Mouse (Mus musculus): ENCODE data around the gene Gpatch8.
A peak's percentile ranks its signal among the peaks of the same experiment; 100 is the strongest.

Gpatch8 gene

DNA sequence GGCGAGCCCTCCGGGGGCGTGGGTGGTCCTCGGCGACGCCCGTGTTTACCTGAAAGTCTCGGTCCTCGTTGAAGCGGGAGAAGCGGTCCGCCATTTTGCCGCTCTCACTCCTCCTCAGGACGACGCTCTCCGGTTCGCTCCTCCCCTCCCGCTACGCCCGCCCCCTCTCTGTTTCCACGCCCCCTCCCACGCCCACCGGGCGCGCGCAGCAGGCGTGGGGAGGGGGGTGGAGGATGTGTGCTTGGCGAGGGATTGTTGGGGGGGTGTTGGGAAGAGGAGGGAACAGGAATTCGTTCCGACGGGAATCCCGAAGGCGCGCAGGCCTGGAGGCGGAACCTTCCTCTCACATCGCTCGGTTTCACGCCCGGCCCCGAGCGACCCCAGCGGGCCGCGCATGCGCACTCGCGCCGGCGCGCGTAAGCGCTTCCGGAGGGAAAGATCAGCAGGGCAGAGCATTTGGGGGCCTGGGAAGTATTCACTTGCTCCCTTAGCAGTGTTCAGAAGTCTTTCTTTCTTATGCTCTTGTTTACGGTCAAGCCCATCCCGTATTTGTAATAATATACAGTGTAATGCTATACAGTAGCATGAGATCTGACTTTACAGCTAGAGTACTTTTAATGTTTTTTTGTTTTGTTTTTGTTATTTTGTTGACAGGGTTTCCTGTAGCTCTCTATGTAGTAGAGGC lies at the start of gene Gpatch8:
Gpatch8 (minus strand) TSS at position 362 of the 685 bp plus-strand sequence.
- peak; percentile 96 for DNase-seq

DNA sequence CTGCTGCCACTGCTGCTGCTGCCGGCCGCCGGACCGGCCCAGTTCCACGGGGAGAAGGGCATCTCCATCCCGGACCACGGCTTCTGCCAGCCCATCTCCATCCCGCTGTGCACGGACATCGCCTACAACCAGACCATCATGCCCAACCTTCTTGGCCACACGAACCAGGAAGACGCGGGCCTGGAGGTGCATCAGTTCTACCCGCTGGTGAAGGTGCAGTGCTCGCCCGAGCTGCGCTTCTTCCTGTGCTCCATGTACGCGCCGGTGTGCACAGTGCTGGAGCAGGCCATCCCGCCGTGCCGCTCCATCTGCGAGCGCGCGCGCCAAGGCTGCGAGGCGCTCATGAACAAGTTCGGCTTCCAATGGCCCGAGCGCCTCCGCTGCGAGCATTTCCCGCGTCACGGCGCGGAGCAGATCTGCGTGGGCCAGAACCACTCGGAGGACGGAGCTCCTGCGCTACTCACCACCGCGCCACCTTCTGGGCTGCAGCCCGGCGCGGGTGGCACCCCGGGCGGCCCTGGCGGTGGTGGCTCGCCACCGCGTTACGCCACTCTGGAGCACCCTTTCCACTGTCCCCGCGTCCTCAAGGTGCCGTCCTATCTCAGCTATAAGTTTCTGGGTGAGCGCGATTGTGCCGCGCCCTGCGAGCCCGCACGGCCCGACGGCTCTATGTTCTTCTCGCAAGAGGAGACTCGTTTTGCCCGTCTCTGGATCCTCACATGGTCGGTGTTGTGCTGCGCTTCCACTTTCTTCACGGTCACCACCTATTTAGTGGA lies 48.8 kb upstream of the Gpatch8 start:
- DNase-seq: peak; percentile 73 to 78

GRCm38 (mm10) chr11:102604010-102604584 lies 47.9 kb upstream of the Gpatch8 start, which contains the start of gene Fzd2:
TSS of gene Fzd2 (plus strand) at chr11:102604396.
- DNase-seq: peak; percentile 88

GRCm38 (mm10) chr11:102603496-102603850 lies 47.3 kb upstream of the Gpatch8 start:
- DNase-seq: peak; percentile 55 to 57

DNA sequence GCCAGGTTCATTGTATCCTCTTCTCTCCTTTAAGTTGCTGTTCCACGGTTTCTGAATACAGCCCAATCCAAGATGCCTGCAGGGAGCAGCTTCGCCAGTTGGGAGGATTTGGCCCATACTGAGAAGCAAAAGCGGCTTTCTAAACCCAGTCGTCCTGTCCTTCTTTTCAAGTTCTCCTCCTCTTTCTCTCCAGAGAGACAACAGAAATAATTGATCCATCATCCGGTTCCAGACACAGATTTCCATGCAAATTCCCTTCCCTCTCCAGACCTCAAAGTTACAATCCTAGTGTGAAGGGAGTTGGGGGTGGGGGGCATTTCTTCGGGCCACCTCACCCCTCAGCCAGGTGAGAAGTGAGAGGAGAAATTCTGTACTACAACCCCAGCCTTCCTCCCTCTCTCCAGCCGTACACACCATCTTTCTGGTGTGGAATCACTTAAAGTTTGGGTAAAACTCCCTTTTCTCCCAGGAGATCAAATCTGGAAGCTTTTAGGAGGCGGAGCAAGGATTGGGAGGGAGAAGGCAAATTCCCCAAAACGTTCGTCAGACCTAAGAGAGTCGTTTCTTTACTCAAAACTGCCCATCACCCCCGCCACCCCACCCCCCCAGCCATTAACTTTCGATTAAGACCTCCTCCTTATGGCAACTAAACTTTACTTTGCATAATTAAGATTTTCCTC lies 46.8 kb upstream of the Gpatch8 start:
- no peak for DNase-seq

DNA sequence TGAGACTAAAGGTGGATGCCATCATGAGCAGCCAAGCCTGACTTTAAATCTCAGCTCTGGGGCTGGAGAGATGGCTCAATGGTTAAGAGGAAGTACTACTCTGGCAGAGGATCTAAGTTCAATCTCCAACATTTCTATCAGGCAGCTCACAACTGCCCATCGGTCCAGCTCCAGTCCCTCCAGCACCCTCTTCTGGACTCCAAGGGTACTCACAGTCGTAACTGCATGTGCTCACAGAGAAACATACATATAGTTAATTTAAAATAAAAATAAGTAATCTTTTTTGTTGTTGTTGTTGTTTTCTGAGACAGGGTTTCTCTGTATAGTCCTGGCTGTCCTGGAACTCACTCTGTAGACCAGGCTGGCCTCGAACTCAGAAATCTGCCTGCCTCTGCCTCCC lies 43.7 kb upstream of the Gpatch8 start:
- no peak for DNase-seq

DNA sequence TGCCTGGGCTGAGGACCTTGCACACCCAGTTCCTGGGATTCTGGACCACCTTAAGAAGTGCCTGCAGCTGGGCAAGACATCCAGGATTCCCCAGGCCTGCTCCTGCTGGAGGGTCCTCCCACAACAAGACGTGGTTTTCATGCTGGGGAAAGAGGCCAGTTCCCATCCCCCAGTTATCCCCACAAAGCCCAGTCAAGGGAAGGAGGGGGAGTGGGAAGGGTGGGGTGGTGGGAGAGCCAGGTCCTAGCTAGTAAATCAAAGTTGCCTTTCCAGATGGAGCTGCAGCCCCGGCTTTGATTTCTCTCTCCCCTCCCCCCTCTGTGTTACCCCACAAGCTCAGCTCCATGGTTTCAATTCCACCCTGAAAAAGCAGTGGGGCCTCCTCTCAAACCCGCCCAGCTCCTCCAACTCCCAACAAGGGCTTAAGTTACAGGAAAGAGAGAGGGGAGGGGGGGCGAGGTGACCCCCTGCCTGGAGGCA lies 39.2 kb upstream of the Gpatch8 start:
- no peak for DNase-seq

DNA sequence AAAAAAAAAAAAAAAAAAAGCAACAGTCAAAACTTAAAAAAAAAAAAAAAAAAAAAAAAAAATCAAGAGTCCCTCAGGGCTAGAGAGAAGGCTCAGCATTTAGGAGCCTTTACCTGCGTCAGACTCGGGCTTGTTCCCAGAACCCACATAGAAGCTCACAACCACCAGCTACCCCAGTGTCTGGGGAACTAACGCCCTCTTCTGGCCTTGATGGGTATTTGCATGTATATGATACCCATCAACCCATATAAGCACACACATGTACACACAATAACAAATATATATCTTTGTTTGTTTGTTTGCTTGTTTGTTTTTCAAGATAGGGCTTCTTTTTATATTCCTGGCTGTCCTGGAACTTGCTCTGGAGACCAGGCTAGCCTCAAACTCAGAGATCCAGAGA lies 31.4 kb upstream of the Gpatch8 start:
- DNase-seq: no peak

GRCm38 (mm10) chr11:102586445-102587130 lies 30.4 kb upstream of the Gpatch8 start:
- DNase-seq: no peak

DNA sequence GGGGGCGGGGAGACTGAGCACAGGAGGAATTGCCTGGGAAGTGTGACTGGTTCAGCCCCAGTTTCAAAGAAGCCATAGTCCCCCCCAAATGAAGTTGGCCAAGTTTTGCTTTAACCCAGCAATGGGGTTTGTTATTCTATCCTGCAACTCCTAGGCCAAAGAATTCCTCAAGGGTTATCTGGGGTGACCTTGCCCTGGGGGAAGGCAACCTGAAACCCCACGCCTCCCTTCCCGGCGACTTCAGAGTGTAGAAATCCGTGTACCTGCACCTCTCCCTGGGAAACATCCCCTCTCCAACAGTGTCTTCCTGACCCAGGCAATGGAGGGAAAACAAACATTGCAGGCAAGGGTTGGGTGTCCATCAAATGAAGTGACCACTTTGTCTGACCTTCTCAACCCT lies 26.5 kb upstream of the Gpatch8 start:
- no peak for DNase-seq

DNA sequence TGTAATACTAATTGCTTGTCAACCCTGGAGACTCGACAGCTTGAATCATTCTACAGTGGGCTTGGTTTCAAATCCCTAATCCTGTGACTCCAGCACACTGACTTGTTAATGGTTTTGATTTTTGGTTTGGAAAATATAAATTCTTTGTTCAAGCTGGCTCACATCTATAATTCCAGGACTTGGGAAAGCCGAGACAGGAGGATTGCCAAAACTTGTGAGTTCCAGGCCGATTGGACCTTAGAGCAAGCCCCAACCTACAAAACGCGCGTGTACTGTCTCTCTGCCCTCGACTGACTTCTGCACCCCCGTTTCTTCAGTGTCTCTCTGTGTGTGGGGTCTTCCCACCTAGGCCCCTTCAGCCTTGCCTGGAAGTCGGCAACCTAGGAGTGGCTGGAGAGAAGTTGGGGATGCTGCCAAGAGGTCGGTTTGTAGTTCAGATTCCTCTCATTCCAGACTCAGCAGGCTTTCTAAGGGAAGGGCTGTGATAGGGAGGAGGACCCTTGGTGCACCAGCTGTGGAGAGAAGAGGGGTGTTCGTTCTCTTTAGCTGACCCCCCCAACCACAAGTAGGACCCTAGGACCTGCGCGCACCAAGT lies 25.9 kb upstream of the Gpatch8 start:
- peak; percentile 22 to 29 for DNase-seq

- DNase-seq: peak; percentile 59 to 75
Measured at GRCm38 (mm10) chr11:102581281-102582015, 25.3 kb upstream of the Gpatch8 start.

DNA sequence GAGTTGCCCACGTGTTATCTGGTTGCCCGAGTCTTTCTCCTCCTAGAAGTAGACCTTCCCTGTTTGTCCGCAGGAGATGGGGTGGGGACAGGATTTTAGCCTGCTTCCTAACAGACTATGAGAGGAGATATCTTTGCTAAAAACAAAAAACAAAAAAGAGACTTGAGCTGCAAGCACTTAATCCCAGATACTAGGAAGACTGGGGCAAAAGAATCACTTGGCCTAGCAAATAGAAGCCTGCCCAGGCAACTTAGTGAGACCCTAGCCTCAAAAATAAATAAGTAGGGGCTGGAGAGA lies 23.8 kb upstream of the Gpatch8 start:
- no peak for DNase-seq

- peak in 1 of 2 experiments; percentile 13 for DNase-seq
Measured at GRCm38 (mm10) chr11:102579165-102580033, 23.2 kb upstream of the Gpatch8 start, which contains the start of gene Gm11627. TSS of gene Gm11627 (minus strand) at chr11:102579461.

DNA sequence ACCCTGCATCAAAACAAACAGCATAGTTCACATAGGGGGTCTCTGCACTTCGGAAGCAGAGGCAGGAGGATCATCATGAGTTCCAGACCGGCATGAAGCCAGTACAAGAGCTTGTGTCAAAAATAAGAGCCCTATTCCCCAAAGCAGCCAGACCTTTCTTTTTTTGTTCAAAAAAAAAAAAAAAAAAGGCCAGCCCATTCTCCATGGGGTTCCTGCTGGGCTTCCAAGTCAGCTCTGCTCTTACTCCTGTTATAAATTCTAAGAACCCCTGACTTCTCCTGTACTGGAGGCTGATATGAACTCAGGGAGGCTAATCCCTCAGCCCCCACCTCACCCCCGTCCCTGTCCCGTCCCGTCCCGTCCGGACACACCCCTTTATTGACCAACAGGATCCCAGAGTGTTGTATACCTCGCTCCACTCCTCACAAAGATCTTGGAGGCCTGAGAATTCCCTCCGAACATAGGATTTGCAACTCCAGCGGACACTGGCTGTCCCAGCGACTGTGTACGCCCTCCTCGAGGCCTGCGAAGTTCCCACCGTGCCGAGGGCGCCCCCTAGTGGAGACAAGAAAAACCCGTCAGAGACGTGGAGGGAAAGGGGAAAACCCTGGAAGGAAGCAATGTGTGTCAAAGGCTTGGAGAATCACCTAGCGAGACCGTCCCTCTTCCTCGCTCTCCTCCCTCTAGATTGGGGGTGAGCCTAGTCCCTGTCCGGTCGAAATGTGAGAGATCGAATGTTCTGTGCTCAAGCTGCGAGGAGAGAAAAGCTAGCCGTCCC lies 22.3 kb upstream of the Gpatch8 start:
- peak; percentile 70 to 84 for DNase-seq

GRCm38 (mm10) chr11:102576050-102576754 lies 20.0 kb upstream of the Gpatch8 start:
- DNase-seq: no peak

- DNase-seq: no peak
Measured at GRCm38 (mm10) chr11:102575034-102575433, 18.8 kb upstream of the Gpatch8 start.

DNA sequence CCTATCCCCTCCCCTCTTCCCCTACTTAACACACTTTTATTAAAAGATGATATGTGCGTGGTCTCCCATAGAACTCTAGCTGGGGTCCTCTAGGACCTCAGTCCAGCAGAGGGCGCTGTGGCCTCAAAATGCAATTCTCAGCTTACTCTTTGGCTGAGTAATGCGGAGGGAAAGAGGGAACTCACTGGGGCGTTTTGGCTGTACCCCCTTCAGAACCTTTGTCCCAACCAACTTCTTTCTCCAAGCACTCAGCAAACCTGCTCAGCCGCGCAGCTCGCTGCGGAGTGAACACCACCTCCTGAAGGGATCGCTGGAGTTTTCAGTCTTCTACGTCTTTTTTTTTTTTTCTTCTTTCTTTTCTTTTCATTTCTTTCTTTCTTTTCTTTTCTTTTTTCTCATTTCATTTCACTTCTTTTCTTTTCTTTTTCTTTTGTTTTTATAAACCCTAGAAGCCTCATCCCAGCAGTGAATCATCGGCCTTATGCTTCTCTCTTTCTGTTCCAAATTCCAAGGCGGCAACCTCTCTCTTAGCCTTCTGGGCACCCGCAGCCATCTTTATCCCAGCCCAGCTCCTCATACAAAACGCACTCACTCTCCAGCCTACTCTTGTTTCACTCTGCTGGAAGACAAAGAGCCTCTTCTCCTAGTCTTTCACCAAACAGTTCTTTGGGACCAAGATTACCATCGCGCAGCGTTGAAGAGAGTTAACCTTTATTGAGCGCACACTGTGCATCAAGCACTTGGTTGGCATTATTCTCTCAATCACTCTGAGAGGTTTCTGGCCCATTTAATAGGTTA lies 16.9 kb upstream of the Gpatch8 start:
- peak; percentile 94 to 97 for DNase-seq
